Mouse (Mus musculus) stomach, postnatal 0 days (tissue): ENCODE measurements at regions not wholly inside any gene's neighbourhood (a gene's known extent, or its start where the extent isn't known, plus 50 kb on each side); places are given as distances from the start of the nearest gene placed in this dataset.

Source experiments
- ATAC-seq: fragments of 200-750 bp; cut with Nextera tagmentation; 2 replicates; pipeline ENCODE4 v1.8.0; 2017; ENCODE audit not compliant: low FRiP score, low TSS enrichment
- DNase-seq: peaks from one replicate; pipeline ENCODE4 v3.0.0-alpha.2; 2016; ENCODE audit warnings: low spot score
- H3K27ac ChIP-seq: fragments of 300-500 bp; sonication (generic); replicated peaks from 2 replicates; pipeline ENCODE4 v1.5.1; 2014; ENCODE audit warnings: mild to moderate bottlenecking, control low read depth
- H3K27me3 ChIP-seq: fragments of 300-500 bp; sonication (generic); 2 replicates; pipeline ENCODE4 v1.6.1; 2014; ENCODE audit warnings: low read length; ENCODE audit not compliant: control insufficient read depth, insufficient read depth
- H3K36me3 ChIP-seq: fragments of 300-500 bp; sonication (generic); 2 replicates; pipeline ENCODE4 v1.6.1; 2014; ENCODE audit warnings: low read length, mixed read lengths; ENCODE audit not compliant: control insufficient read depth, insufficient read depth
- H3K4me1 ChIP-seq: fragments of 300-500 bp; sonication (generic); replicated peaks from 2 replicates; pipeline ENCODE4 v1.6.1; 2014; ENCODE audit warnings: antibody characterized with exemption; ENCODE audit not compliant: control insufficient read depth, insufficient read depth
- H3K4me2 ChIP-seq: fragments of 300-500 bp; sonication (generic); replicated peaks from 2 replicates; pipeline ENCODE4 v1.6.1; 2014; ENCODE audit warnings: low read depth, mild to moderate bottlenecking, control low read depth, moderate library complexity
- H3K4me3 ChIP-seq: fragments of 300-500 bp; sonication (generic); 2 replicates; pipeline ENCODE4 v1.5.1; 2014; ENCODE audit warnings: low read depth, low read length, control low read depth
- H3K9ac ChIP-seq: fragments of 300-500 bp; sonication (generic); 2 replicates; pipeline ENCODE4 v1.6.1; 2014; ENCODE audit warnings: mild to moderate bottlenecking, low read length, control low read depth, mixed read lengths
- H3K9me3 ChIP-seq: fragments of 300-500 bp; sonication (generic); 2 replicates; pipeline ENCODE4 v1.6.1; 2016; ENCODE audit warnings: low read length; ENCODE audit not compliant: control insufficient read depth
- CTCF ChIP-seq: IDR thresholded peaks from 2 replicates; pipeline ENCODE4 v1.5.1; 2016; ENCODE audit warnings: antibody characterized with exemption, low read depth, mild to moderate bottlenecking, moderate library complexity
- EP300 ChIP-seq: optimal IDR thresholded peaks from 2 replicates; pipeline ENCODE3; 2016; ENCODE audit warnings: antibody characterized with exemption
- WGBS: fragments of 180-500 bp; shearing (Covaris S2); extraction: QIAGEN DNeasy Blood & Tissue Kit; methylation state at CpG from one replicate; pipeline ENCODE4 v1.1.7; 2014; 5-methylcytosine and 5-hydroxymethylcytosine counted together

- Histone ChIP-seq H3K4me3 (no peak overlapping the region), H3K36me3 (no peaks in the 10 kb centered on the region), H3K4me2 (no peak overlapping the region), H3K4me1 (no peaks in the 10 kb centered on the region), H3K9ac (no peak overlapping the region), H3K27ac (no peak overlapping the region), H3K27me3 (no peaks in the 10 kb centered on the region), H3K9me3 (no peaks in the 10 kb centered on the region)
- WGBS: 34% methylated on average over 2 of the region's 2 CpGs
- DNase-seq (no peak), ATAC-seq (no peak)
- TF ChIP-seq EP300 (no peak), CTCF (no peak)
These were observed 1966.6 kb downstream of the 9330182O14Rik start for GRCm38 (mm10) chr15:42100730-42101129.

GRCm38 (mm10) chr15:42104816-42105215 lies 1970.7 kb downstream of the 9330182O14Rik start:
- Histone ChIP-seq H3K4me2 (no peak overlapping the region), H3K4me1 (no peaks in the 10 kb centered on the region), H3K36me3 (no peaks in the 10 kb centered on the region), H3K27me3 (no peaks in the 10 kb centered on the region), H3K27ac (no peak overlapping the region), H3K4me3 (no peak overlapping the region), H3K9ac (no peak overlapping the region), H3K9me3 (no peaks in the 10 kb centered on the region)
- TF ChIP-seq CTCF: no peak
- TF ChIP-seq EP300: no peak
- ATAC-seq: no peak
- WGBS: 48% methylated on average over 2 of the region's 2 CpGs
- DNase-seq: no peak

DNA sequence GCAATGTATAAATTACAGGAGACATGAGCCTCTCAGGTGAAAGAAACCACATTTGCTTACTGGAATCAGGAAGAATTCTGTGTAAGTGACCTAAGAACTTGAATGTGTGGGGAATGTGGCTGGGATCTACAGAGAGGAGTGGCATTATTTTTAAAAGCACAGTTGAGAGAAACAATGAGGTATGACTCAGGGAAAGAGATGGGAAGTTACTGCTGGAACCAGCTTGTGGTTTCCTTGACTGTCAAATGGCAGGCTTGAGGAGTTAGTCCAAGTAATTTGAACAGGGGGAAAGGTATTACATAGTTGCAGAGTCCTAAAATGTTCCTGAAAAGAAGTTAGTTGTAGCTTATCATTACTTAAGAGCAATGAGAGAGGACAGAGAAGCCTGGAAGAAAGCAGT lies 1972.9 kb downstream of the 9330182O14Rik start:
- no peaks in the 10 kb centered on the region for H3K9me3 ChIP-seq
- no peak overlapping the region for H3K4me2 ChIP-seq
- H3K4me1 ChIP-seq: no peaks in the 10 kb centered on the region
- H3K36me3 ChIP-seq: no peaks in the 10 kb centered on the region
- no peak for ATAC-seq
- H3K27me3 ChIP-seq: no peaks in the 10 kb centered on the region
- TF ChIP-seq EP300 (no peak), CTCF (no peak)
- H3K9ac ChIP-seq: no peak overlapping the region
- DNase-seq: no peak
- no peak overlapping the region for H3K27ac ChIP-seq
- H3K4me3 ChIP-seq: no peak overlapping the region

DNA sequence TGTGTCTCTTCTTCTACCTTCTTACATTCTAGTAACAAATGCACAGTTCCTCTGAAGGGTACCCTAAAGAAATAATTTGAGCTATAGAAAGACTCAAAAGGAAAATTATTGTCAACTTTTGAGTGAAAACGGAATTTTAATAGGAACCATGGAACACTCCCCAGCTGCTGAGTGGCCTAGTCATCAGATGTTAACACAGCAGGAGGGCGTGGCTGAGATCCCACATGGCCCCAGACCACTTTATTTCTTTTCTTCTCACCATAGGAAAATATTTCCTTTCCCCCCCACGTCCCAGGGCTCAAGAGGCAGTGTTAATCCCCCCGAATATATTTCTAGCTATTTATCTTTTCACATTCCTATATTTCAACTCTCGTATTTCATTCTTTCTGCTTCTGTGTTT lies 1977.6 kb downstream of the 9330182O14Rik start:
- ATAC-seq (no peak), DNase-seq (no peak)
- H3K27me3 ChIP-seq: no peaks in the 10 kb centered on the region
- H3K9ac ChIP-seq: no peak overlapping the region
- H3K4me1 ChIP-seq: no peaks in the 10 kb centered on the region
- H3K4me3 ChIP-seq: no peak overlapping the region
- no peak overlapping the region for H3K4me2 ChIP-seq
- 51% methylated on average over 5 of the region's 5 CpGs for WGBS
- H3K9me3 ChIP-seq: no peaks in the 10 kb centered on the region
- H3K36me3 ChIP-seq: no peaks in the 10 kb centered on the region
- TF ChIP-seq CTCF (no peak), EP300 (no peak)
- no peak overlapping the region for H3K27ac ChIP-seq

- no peak for ATAC-seq
- TF ChIP-seq CTCF: no peak
- TF ChIP-seq EP300: no peak
- WGBS: 61% methylated on average over 1 of the region's 1 CpGs
- Histone ChIP-seq H3K27me3 (no peaks in the 10 kb centered on the region), H3K27ac (no peak overlapping the region), H3K9ac (no peak overlapping the region), H3K4me3 (no peak overlapping the region), H3K4me1 (no peaks in the 10 kb centered on the region), H3K4me2 (no peak overlapping the region), H3K9me3 (no peaks in the 10 kb centered on the region), H3K36me3 (no peaks in the 10 kb centered on the region)
- no peak for DNase-seq
These were observed 1993.3 kb downstream of the 9330182O14Rik start for GRCm38 (mm10) chr15:42127471-42127870.

- Histone ChIP-seq H3K4me3 (no peak overlapping the region), H3K9me3 (no peaks in the 10 kb centered on the region), H3K36me3 (no peaks in the 10 kb centered on the region), H3K4me2 (no peak overlapping the region), H3K27ac (no peak overlapping the region), H3K4me1 (no peaks in the 10 kb centered on the region), H3K9ac (no peak overlapping the region), H3K27me3 (no peaks in the 10 kb centered on the region)
- WGBS: 77% methylated on average over 3 of the region's 3 CpGs
- TF ChIP-seq CTCF (no peak), EP300 (no peak)
- DNase-seq: no peak
- no peak for ATAC-seq
These were observed 1994.8 kb downstream of the 9330182O14Rik start for GRCm38 (mm10) chr15:42128976-42129375.
